Mouse (Mus musculus) lung, embryonic 16.5 days (tissue): ENCODE results near the gene Sgo2a. TPM values are rescaled to one million over a fixed set of nuclear protein-coding genes. Genes with fewer than 3 reads are reported as not detected.
"Not testable (repeated sequence)": the region's sequence is repeated elsewhere in the genome, so short reads cannot be mapped to it uniquely, and the experiment has no call there.

Source experiments
- ATAC-seq: fragments of 200-750 bp; cut with Nextera tagmentation; 2 replicates; pipeline ENCODE4 v1.8.0; 2017; ENCODE audit warnings: low read depth, mild to moderate bottlenecking, moderate library complexity
- H3K27ac ChIP-seq: fragments of 300-500 bp; sonication (generic); 2 replicates; pipeline ENCODE4 v1.5.1; 2014; ENCODE audit warnings: mild to moderate bottlenecking, control low read depth, low read length
- H3K27me3 ChIP-seq: fragments of 300-500 bp; sonication (generic); 2 replicates; pipeline ENCODE4 v1.6.1; 2014; ENCODE audit warnings: low read depth, low read length, mixed read lengths; ENCODE audit not compliant: control insufficient read depth, insufficient read depth
- H3K36me3 ChIP-seq: fragments of 300-500 bp; sonication (generic); 2 replicates; pipeline ENCODE4 v1.6.1; 2014; ENCODE audit warnings: low read length; ENCODE audit not compliant: control insufficient read depth, insufficient read depth
- H3K4me1 ChIP-seq: fragments of 300-500 bp; sonication (generic); replicated peaks from 2 replicates; pipeline ENCODE4 v1.6.1; 2014; ENCODE audit warnings: low read length, mixed read lengths; ENCODE audit not compliant: control insufficient read depth, insufficient read depth
- H3K4me2 ChIP-seq: fragments of 300-500 bp; sonication (generic); 2 replicates; pipeline ENCODE4 v1.6.1; 2014; ENCODE audit warnings: low read depth, low read length, control low read depth
- H3K4me3 ChIP-seq: fragments of 300-500 bp; sonication (generic); 2 replicates; pipeline ENCODE4 v1.5.1; 2014; ENCODE audit warnings: mild to moderate bottlenecking, low read length, control low read depth
- H3K9ac ChIP-seq: fragments of 300-500 bp; sonication (generic); 2 replicates; pipeline ENCODE4 v1.6.1; 2014; ENCODE audit warnings: low read length, control low read depth
- H3K9me3 ChIP-seq: fragments of 300-500 bp; sonication (generic); 2 replicates; pipeline ENCODE4 v1.6.1; 2016; ENCODE audit warnings: low read length; ENCODE audit not compliant: control insufficient read depth
- WGBS: fragments of 180-500 bp; shearing (Covaris S2); extraction: QIAGEN DNeasy Blood & Tissue Kit; methylation state at CpG from one replicate; pipeline ENCODE4 v1.1.7; 2014; 5-methylcytosine and 5-hydroxymethylcytosine counted together
- polyA plus RNA-seq: library from polyadenylated mRNA; unstranded; fragments of >200 nt; fragmentation: Nextera tagmentation; extraction: Ambion mirVana; gene quantifications from 2 replicates; pipeline ENCODE4 v1.2.1, GENCODE M21; 2015

The Sgo2a gene
- polyA plus RNA-seq, 1 experiment from 2014 or later = 24.5 TPM

DNA sequence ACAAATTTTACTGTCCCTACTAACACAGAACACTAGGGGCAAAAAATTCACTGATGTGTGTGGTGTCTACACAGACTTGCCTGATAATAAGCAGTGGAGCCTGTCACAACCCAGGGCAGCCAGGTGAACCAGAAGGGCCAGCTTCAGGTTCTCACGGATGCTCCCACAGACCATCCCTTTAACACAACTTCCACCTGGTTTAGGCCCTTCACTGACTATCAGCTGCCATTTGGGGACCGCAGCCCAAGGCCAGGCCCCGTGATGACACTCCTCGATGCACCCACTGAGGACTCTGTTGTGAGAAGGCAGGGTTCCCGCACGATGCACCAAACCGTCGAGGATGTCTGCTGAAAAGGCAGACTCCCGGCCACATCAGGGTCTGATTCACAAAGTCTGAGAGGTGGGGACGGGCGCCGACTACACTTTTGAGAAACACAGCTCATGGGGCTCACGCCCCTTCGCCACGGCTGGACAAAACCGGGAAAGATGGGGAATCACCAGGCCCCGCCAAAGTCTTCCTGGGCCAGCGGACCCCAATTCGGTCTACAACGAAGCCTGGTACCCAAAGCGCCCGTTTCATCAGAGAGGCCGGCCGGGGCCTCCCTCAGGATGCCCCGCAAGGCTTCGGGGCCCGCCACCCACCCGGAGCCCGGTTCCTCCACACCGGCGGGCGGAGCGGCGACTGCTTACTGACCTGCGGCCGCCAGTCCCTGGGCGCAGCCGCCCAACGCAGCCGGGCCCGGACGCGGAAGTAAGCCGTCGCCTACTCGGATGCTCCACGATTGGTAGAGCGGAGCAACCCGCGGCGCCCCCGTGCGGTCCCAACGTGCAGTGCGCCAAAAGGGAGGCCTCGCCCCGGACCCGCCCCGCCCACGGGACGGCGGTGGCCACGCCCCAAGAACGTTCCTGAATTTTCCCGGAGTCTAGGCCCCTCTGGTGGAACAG, 26.2 kb upstream of the Sgo2a start:
- H3K4me3 ChIP-seq = peak overlapping the region; percentile 90
- H3K27me3 ChIP-seq = no peaks in the 10 kb centered on the region
- peak overlapping the region; percentile 81 for H3K27ac ChIP-seq
- H3K4me2 ChIP-seq = peak overlapping the region; percentile 78
- H3K36me3 ChIP-seq = peaks cover 2% of the 10 kb centered on the region; the same call in 1 of the 2 replicates
- peak; percentile 99 for ATAC-seq
- WGBS = under 1% methylated on average over 65 of the region's 65 CpGs
- H3K9ac ChIP-seq = peak overlapping the region; percentile 96
- peaks cover 9% of the 10 kb centered on the region for H3K4me1 ChIP-seq
- no peaks in the 10 kb centered on the region for H3K9me3 ChIP-seq

DNA sequence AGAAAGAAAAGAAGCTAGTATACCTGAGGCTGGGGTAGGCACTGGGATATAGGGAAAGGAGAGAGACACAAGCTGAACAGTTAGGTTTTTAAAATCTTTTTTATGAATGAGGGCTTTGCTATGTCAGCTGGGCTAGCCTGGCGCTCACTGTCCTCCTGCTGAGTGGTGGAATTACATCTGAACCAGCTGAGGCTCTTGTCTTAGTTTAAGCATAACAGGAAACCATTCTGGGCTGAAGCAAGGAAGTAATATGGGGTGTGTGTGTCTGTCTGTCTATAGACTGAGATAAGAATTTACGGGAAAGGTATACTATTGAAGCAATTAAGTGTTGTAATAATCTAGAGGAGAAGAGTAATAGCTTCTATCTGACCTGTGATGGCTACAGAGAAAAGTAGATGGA, 24.2 kb upstream of the Sgo2a start:
- WGBS = 62% methylated on average over 2 of the region's 2 CpGs
- Histone ChIP-seq H3K4me1 (peaks cover 9% of the 10 kb centered on the region), H3K9ac (no peak overlapping the region), H3K36me3 (no peaks in the 10 kb centered on the region; the same call in 1 of the 2 replicates), H3K27me3 (no peaks in the 10 kb centered on the region), H3K4me3 (no peak overlapping the region), H3K4me2 (no peak overlapping the region), H3K27ac (no peak overlapping the region), H3K9me3 (no peaks in the 10 kb centered on the region)
- no peak for ATAC-seq

DNA sequence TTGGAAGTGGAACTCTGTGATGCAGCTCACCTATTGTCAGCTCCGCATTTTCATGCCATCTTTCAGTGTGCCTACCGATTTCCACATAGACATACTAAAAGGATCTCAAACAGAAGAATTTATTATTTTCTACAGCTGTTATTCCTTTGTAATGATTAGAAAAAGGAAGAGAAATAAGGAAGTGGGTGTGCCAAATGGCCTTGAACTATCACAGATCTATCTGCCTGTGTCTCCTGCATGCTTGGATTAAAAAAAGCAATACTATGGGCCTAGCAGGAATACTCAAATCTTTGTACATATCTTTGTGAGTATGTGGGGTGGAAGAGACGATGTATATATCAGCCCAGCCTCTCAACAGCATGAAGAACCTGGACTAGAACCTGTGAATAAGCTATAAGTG, 18.9 kb upstream of the Sgo2a start:
- no peak overlapping the region for H3K27ac ChIP-seq
- no peak overlapping the region for H3K4me3 ChIP-seq
- no peaks in the 10 kb centered on the region for H3K27me3 ChIP-seq
- H3K4me2 ChIP-seq = no peak overlapping the region
- no peaks in the 10 kb centered on the region for H3K9me3 ChIP-seq
- ATAC-seq = no peak
- WGBS = 87% methylated on average over 3 of the region's 3 CpGs
- H3K36me3 ChIP-seq = no peaks in the 10 kb centered on the region
- no peak overlapping the region for H3K9ac ChIP-seq
- H3K4me1 ChIP-seq = no peaks in the 10 kb centered on the region

DNA sequence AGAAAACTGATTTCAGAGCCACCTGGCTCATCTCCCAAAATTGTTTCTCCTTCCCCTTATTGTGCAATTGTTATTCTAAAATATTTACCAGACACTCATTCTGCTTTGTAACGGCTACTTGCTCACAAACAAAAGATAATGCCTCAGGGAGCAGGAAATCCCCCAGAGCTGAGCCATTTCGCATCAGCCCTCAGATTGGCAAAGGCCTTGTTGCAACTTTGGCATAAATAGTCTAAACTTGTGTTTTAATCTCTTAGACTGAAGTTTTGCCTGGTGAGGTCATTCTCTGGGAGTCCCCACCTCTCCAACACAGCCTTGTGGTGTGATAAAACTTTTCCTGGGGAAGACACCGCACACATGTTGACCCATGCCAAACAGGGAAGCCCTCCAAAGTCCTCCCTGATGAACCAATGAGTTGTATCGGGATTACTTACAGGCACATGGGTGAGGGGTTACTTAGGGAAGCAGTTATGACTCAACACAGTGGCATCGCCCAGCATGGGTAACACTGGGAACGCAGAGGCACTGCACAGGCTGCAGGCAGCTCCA, 6.6 kb upstream of the Sgo2a start:
- peak overlapping the region; percentile 82 for H3K27ac ChIP-seq
- H3K36me3 ChIP-seq = no peaks in the 10 kb centered on the region
- 54% methylated on average over 6 of the region's 6 CpGs for WGBS
- H3K9ac ChIP-seq = 0 out of 2 replicates have a peak overlapping the region, but pooled peaks have one; percentile 8
- H3K4me2 ChIP-seq = no peak overlapping the region
- peak; percentile 84 for ATAC-seq
- no peaks in the 10 kb centered on the region for H3K27me3 ChIP-seq
- peaks cover 6% of the 10 kb centered on the region; the same call in 1 of the 2 replicates for H3K4me1 ChIP-seq
- H3K9me3 ChIP-seq = no peaks in the 10 kb centered on the region
- H3K4me3 ChIP-seq = no peak overlapping the region

DNA sequence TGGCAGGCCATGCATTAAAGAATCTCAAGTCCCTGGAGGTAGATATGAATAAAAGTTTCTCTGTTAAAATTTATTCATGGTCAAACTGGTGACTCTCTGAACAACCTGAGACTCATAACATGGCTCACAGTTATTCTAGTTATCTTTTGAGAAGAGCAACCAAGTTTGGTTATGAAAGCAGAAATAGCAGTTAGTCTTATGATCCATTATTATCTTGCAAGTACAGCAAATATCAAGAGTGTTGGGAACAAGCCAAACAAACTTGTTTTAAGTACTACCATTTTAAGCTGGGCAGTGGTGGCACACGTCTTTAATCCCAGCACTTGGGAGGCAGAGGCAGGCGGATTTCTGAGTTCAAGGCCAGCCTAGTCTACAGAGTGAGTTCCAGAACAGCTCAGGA, 4.5 kb upstream of the Sgo2a start:
- Histone ChIP-seq H3K4me1 (peaks cover 6% of the 10 kb centered on the region; the same call in 1 of the 2 replicates), H3K9me3 (no peaks in the 10 kb centered on the region), H3K9ac (no peak overlapping the region), H3K4me3 (no peak overlapping the region), H3K4me2 (no peak overlapping the region), H3K27me3 (no peaks in the 10 kb centered on the region), H3K36me3 (no peaks in the 10 kb centered on the region), H3K27ac (no peak overlapping the region)
- no peak for ATAC-seq
- WGBS = 73% methylated on average over 2 of the region's 2 CpGs

DNA sequence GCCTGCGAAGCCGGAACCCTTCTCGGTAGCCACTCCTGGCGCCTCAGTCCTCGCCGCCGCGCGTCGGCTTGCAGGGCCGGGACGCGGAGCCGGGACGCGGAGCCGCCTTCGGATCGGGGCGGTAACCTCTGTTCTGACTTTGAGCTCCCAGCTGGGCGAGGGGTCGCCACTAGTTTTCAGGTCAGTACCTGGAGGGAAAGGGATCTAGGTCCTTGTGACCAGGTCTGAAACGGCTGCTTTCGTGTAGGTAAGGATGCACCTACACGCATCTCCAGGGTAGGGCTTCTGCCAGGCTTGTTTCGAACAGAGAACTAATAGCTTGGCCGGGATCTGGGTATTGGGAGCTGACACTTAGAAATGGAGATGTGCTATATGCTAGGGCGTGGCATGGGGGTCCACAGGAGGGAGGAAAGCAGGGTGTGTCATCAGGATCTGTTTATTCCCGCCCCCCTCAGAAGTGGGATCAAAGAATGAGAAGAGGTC, 403 bp downstream of the Sgo2a start:
- ATAC-seq = peak; percentile 53

DNA sequence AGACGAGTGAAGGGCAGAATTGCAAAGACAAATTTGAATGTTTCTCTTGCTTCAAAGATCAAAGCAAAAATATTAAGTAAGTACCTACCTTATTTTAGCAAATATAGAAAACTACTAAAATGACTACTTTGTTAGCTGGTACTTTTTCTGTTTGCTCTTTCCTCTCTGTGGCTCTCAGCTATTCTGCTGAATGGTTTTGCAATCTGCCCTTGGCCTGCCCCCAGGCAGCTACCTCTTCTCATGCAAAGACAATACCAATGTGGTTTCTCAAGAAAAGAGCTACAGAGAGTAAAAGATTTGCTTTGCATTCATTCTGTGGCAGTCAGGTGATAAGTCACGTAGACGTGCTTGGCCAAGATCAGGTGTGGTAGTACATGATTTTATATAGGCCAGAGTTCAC, 2.4 kb downstream of the Sgo2a start:
- Histone ChIP-seq H3K4me1 (peaks cover 11% of the 10 kb centered on the region), H3K27ac (no peak overlapping the region), H3K4me3 (no peak overlapping the region), H3K4me2 (0 out of 2 replicates have a peak overlapping the region, but pooled peaks have one; percentile 84), H3K27me3 (no peaks in the 10 kb centered on the region), H3K36me3 (peaks cover 5% of the 10 kb centered on the region), H3K9me3 (no peaks in the 10 kb centered on the region), H3K9ac (no peak overlapping the region)
- no peak for ATAC-seq
- 59% methylated on average over 3 of the region's 3 CpGs for WGBS

More for the DNA sequence above, 403 bp downstream of the Sgo2a start:
- 0% methylated on average over 28 of the region's 29 CpGs for WGBS
- H3K9me3 ChIP-seq = no peaks in the 10 kb centered on the region
- H3K4me1 ChIP-seq = peaks cover 11% of the 10 kb centered on the region
- H3K27me3 ChIP-seq = no peaks in the 10 kb centered on the region
- peak overlapping the region; percentile 89 for H3K9ac ChIP-seq
- peak overlapping the region; percentile 88 for H3K27ac ChIP-seq
- peak overlapping the region; percentile 97 for H3K4me3 ChIP-seq
- peak overlapping the region; percentile 84 for H3K4me2 ChIP-seq
- H3K36me3 ChIP-seq = peaks cover 3% of the 10 kb centered on the region; the same call in 1 of the 2 replicates

DNA sequence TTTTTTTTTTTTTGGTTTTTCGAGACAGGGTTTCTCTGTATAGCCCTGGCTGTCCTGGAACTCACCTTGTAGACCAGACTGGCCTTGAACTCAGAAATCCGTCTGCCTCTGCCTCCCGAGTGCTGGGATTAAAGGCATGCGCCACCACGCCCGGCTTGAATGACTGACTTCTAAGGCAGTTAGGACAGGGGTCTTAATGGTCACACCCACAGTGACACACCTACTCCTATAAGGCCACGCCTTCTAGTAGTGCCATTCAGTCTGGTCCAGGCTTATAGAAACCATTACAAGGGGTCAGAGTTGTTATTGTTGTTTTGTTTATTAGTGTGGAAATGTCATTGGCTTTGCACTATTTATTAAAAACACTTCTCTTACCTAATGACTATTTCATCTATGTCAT, 10.6 kb downstream of the Sgo2a start:
- not testable (repeated sequence) for H3K4me2 ChIP-seq, H3K4me1 ChIP-seq, H3K4me3 ChIP-seq, H3K9me3 ChIP-seq, H3K27ac ChIP-seq, H3K9ac ChIP-seq, H3K27me3 ChIP-seq, ATAC-seq
- peaks cover 17% of the 10 kb centered on the region for H3K36me3 ChIP-seq
- 90% methylated on average over 7 of the region's 7 CpGs for WGBS

DNA sequence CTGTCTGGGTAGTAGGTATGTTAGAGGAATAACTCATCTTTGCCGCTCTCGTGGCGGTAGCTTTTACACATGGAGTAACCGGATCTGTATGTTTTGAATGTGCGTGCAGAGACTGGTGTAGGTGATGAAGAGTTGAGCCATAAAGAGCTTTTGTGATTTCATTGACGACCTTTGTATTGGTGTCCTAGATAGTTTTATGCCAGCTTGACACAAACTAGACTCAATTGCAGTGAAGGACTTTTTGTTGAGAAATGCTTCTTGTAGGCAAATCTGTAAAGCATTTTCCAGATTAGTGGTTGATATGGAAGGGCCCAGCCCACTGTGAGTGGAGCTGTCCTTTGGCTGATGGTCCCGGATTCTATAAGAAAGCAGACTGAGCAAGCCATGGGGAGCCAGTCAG, 23.1 kb downstream of the Sgo2a start, which contains the start of gene Kctd18:
Gene Kctd18 (minus strand): TSS at position 101 of the 400 bp plus-strand sequence.
- Histone ChIP-seq H3K9me3 (no peaks in the 10 kb centered on the region), H3K27me3 (no peaks in the 10 kb centered on the region), H3K4me1 (no peaks in the 10 kb centered on the region), H3K27ac (no peak within 1 kb of the TSS), H3K36me3 (peaks cover 49% of the 10 kb centered on the region), H3K4me2 (no peak within 1 kb of the TSS), H3K4me3 (no peak within 1 kb of the TSS), H3K9ac (no peak within 1 kb of the TSS)
- ATAC-seq = no peak
- 91% methylated on average over 7 of the region's 7 CpGs for WGBS
